Mouse (Mus musculus): Measurements from ENCODE around the gene Asprv1.
A peak's percentile ranks its signal among the peaks of the same experiment; 100 is the strongest.

GRCm38 (mm10) chr6:86599951-86600414, 28.0 kb upstream of the Asprv1 start:
- peak; percentile 77 for TF ChIP-seq EP300 (IDR thresholded peaks at IDR 0.05)
- TF ChIP-seq CTCF (IDR thresholded peaks at IDR 0.05): no peak

Measured in lung, postnatal 0 days (tissue).